Mouse (Mus musculus): ENCODE measurements around the gene Canx.

GRCm38 (mm10) chr11:50266997-50267396 is 58.5 kb downstream of the Canx start:
- TF ChIP-seq CTCF (IDR thresholded peaks at IDR 0.05; ENCODE audit: borderline replicate concordance, insufficient read depth, low read length) (no peak), POLR2A (IDR thresholded peaks at IDR 0.05; ENCODE audit: low read depth, low read length) (no peak)

Measured in embryonic fibroblast, embryonic 13.5 days (primary cell).